Mouse (Mus musculus) lung, postnatal 0 days (tissue): Measurements from ENCODE around the gene Ano10.

Experiments
- CTCF ChIP-seq: IDR thresholded peaks from 2 replicates; pipeline ENCODE4 v1.5.1; 2016; ENCODE audit warnings: antibody characterized with exemption, mild to moderate bottlenecking
- EP300 ChIP-seq: IDR thresholded peaks from 2 replicates; pipeline ENCODE4 v1.6.1; 2016; ENCODE audit warnings: antibody characterized with exemption, mild to moderate bottlenecking, control low read depth

DNA sequence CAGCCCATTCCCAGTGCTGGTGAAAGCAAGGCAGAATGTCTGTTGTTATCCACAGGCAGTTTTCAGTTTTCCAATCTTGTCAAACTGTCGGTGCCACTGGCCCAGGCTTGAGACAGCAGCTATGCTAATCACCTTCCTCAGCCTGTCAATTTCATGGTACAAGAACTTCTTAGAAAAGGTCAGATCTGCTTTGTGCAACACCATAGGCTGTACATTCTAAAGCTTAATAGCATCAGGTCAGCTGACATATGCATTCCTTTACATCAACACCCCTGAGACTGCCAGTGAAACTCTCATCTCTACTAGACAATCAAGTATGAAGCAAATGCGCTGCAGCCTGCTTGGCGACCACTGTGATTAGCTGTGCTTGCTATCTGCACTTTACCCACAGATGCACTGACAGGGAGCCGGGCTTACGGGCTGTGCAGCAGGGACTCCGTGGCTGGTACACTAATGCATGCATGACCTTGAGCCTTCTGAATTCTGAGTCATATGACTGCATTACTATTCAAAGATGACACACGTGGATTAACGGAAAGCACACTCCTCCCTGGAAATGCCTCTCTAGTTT, 53.5 kb downstream of the Ano10 start:
- TF ChIP-seq CTCF (no peak), EP300 (no peak)
